Comparison of ENCODE assay signal across 10 mouse cellular contexts in the genomic region with DNA sequence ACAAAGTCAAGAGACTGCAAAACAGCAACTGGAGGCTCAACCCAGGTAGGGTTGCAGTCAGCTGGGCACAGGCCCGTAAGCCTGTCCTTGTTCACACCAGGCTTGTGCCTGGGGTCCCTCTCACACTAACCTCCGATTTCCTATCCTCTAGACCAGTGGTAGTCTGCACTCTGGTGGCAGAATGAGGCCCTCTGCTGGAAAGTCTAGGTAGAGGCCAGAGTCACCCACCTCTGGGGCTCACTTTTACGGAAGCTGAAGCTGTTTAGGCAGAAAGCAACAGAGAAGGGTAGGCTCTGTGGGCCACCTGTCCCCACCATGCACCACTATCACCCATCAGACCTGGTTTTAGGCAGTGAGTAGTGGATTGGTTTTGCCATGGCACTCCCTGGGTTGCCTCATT.
DNase-seq lines count a peak whose midpoint lies in the region; ATAC-seq and TF ChIP-seq lines count a peak whose summit lies in the region.
"Had no signal": no experiment of that assay in that cellular context is flagged by ENCODE, and none has a peak within 500 bp of the region (broad histone marks: within the 10 kb centered on the region; RNA-seq: fewer than 3 reads in every experiment).

No protein-coding gene starts in this region.

- no peak overlapping the region for H3K9ac ChIP-seq in intestine, embryonic 15.5 days
- no peak overlapping the region for H3K9ac ChIP-seq in intestine, embryonic 16.5 days (ENCODE audit: low read depth, low read length)
- H3K9ac ChIP-seq in CH12.LX (ENCODE audit: insufficient read depth, low read depth) = no peak overlapping the region
- H3K9ac ChIP-seq: stomach, embryonic 15.5 days had no signal

- no peak overlapping the region for H3K4me2 ChIP-seq in intestine, embryonic 15.5 days (replicated peaks)
- H3K4me2 ChIP-seq in intestine, embryonic 16.5 days (ENCODE audit: low read depth, low read length) = no peak overlapping the region
- no peak overlapping the region for H3K4me2 ChIP-seq in CH12.LX (ENCODE audit: insufficient read depth, low read depth, poor library complexity, severe bottlenecking)
- H3K4me2 ChIP-seq: heart, embryonic 11.5 days; stomach, embryonic 15.5 days had no signal

- in situ Hi-C loops in CH12.LX (cut with MboI; ENCODE audit: low pct_ligation_motif_present, low pct_unique_long_range_greater_than_20kb, low sequenced_read_pairs) = no loop called here

- H3K79me2 ChIP-seq in CH12.LX (replicated peaks; ENCODE audit: control insufficient read depth, extremely low read depth, insufficient read depth, poor library complexity, severe bottlenecking) = no peaks in the 10 kb centered on the region

- peak; percentile 36 for TF ChIP-seq RAD21 in CH12.LX (IDR thresholded peaks at IDR 0.05; ENCODE audit: low read depth, low read length)

- DNase-seq in CD4-positive, CD25-positive, alpha-beta regulatory T cell, adult 2 months (ENCODE audit: low read depth, low spot score) = peak; percentile 16
- peak; percentile 19 for DNase-seq in CH12.LX (ENCODE audit: extremely low read depth)
- DNase-seq in kidney, postnatal 14 days = peak; percentile 48
- no peak for DNase-seq in urinary bladder, postnatal 36 days (ENCODE audit: low spot score in 2 of 2)

- H3K4me1 ChIP-seq in intestine, embryonic 15.5 days (replicated peaks) = no peaks in the 10 kb centered on the region
- H3K4me1 ChIP-seq in intestine, embryonic 16.5 days (ENCODE audit: control insufficient read depth, insufficient read depth, low read length) = no peaks in the 10 kb centered on the region
- H3K4me1 ChIP-seq in CH12.LX (ENCODE audit: control insufficient read depth in 1 of 2, insufficient read depth in 2 of 2) = peaks cover 6 to 26% of the 10 kb centered on the region in 2 experiments

- H3K27ac ChIP-seq in intestine, embryonic 15.5 days = no peak overlapping the region
- H3K27ac ChIP-seq in intestine, embryonic 16.5 days (ENCODE audit: low read length) = no peak overlapping the region
- H3K27ac ChIP-seq in CH12.LX (ENCODE audit: insufficient read depth, low read depth) = no peak overlapping the region
- H3K27ac ChIP-seq: stomach, embryonic 15.5 days had no signal

- H3K27me3 ChIP-seq in intestine, embryonic 15.5 days (replicated peaks) = no peaks in the 10 kb centered on the region
- H3K27me3 ChIP-seq in intestine, embryonic 16.5 days (replicated peaks; ENCODE audit: control insufficient read depth, insufficient read depth, low read length) = no peaks in the 10 kb centered on the region
- H3K27me3 ChIP-seq in CH12.LX (replicated peaks) = no peaks in the 10 kb centered on the region
- H3K27me3 ChIP-seq: stomach, embryonic 15.5 days had no signal

- no peaks in the 10 kb centered on the region for H3K9me3 ChIP-seq in intestine, embryonic 15.5 days
- H3K9me3 ChIP-seq in intestine, embryonic 16.5 days (ENCODE audit: control insufficient read depth, low read length) = 0 out of 2 replicates have a peak, but pooled peaks cover 3% of the 10 kb centered on the region
- H3K9me3 ChIP-seq in CH12.LX (replicated peaks; ENCODE audit: low read length) = no peaks in the 10 kb centered on the region
- H3K9me3 ChIP-seq: stomach, embryonic 15.5 days had no signal

- TF ChIP-seq EP300 in CH12.LX (IDR thresholded peaks at IDR 0.05; ENCODE audit: low read length) = no peak

- ATAC-seq in CD4-positive, CD25-positive, alpha-beta regulatory T cell, adult 4 months = no peak
- peak; percentile 17; the same call in 1 of the 2 replicates for ATAC-seq in intestine, embryonic 15.5 days
- ATAC-seq in intestine, embryonic 16.5 days = no peak
- ATAC-seq in erythroid progenitor cell, adult 5-6 weeks (replicated peaks; ENCODE audit: low FRiP score, poor library complexity, severe bottlenecking) = no peak

- peaks cover 35% of the 10 kb centered on the region for H3K36me3 ChIP-seq in intestine, embryonic 15.5 days
- peaks cover 23% of the 10 kb centered on the region for H3K36me3 ChIP-seq in intestine, embryonic 16.5 days (ENCODE audit: control insufficient read depth, insufficient read depth, low read length)
- peaks cover 28 to 84% of the 10 kb centered on the region in 2 experiments for H3K36me3 ChIP-seq in CH12.LX (replicated peaks in 1 of 2; ENCODE audit: control insufficient read depth in 1 of 2, insufficient read depth in 1 of 2, low read length in 1 of 2)

- TF ChIP-seq CTCF in CH12.LX (conservative IDR thresholded peaks at IDR 0.05 in 1 of 2, IDR thresholded peaks at IDR 0.05 in 1 of 2; ENCODE audit: low read depth in 2 of 2, low read length in 2 of 2) = peak in 1 of 2 experiments; percentile 57; a peak in 2 of 4 replicates

- dilution Hi-C loops in CH12.LX (cut with MboI; ENCODE audit: extremely low pct_ligation_motif_present, extremely low pct_unique_long_range_greater_than_20kb, low sequenced_read_pairs) = no loop called here

- H3K4me3 ChIP-seq in intestine, embryonic 15.5 days (replicated peaks) = no peak overlapping the region
- H3K4me3 ChIP-seq in intestine, embryonic 16.5 days (ENCODE audit: low read length) = no peak overlapping the region
- H3K4me3 ChIP-seq in CH12.LX (replicated peaks in 1 of 3; ENCODE audit: low read depth in 2 of 3, low read length in 2 of 3, poor library complexity in 1 of 3) = no peak overlapping the region
- H3K4me3 ChIP-seq: stomach, embryonic 15.5 days had no signal

- 74% methylated on average over 3 of the region's 3 CpGs for WGBS in intestine, embryonic 15.5 days
- WGBS in intestine, embryonic 16.5 days = 70% methylated on average over 3 of the region's 3 CpGs

- TF ChIP-seq POLR2A in CH12.LX (IDR thresholded peaks at IDR 0.05; ENCODE audit: low read depth, low read length) = no peak

TF ChIP-seq in CH12.LX, 34 proteins besides CTCF, POLR2A, EP300 and RAD21:
- TF ChIP-seq MAZ (IDR thresholded peaks at IDR 0.05; ENCODE audit: low read depth, low read length) (no peak), ELF1 (IDR thresholded peaks at IDR 0.05; ENCODE audit: low read depth, low read length) (no peak), SMC3 (IDR thresholded peaks at IDR 0.05; ENCODE audit: low read depth, low read length) (peak; percentile 47)

Comparison
In these comparisons a context has a peak if more than half of its experiments do, and no peak if none do; other contexts are left out.
1. DNase-seq: peak in CD4-positive, CD25-positive, alpha-beta regulatory T cell, adult 2 months (single experiment), CH12.LX (single experiment) and kidney, postnatal 14 days (single experiment); none in urinary bladder, postnatal 36 days (0 of 2).